Mouse (Mus musculus) stomach, adult 2 months (tissue): ENCODE results near the gene Wdr38. TPM values are rescaled to one million over a fixed set of nuclear protein-coding genes. Genes with fewer than 3 reads are reported as not detected.

Experiments
- polyA plus RNA-seq: library from polyadenylated mRNA; depleted of rRNA; stranded (reverse); fragments of >200 nt; gene quantifications from 2 replicates; pipeline ENCODE4 v1.2.3, GENCODE M21; 2012; rRNA removed

Wdr38 gene
- 0.12 and 0.24 TPM in 2 replicates for polyA plus RNA-seq

DNA sequence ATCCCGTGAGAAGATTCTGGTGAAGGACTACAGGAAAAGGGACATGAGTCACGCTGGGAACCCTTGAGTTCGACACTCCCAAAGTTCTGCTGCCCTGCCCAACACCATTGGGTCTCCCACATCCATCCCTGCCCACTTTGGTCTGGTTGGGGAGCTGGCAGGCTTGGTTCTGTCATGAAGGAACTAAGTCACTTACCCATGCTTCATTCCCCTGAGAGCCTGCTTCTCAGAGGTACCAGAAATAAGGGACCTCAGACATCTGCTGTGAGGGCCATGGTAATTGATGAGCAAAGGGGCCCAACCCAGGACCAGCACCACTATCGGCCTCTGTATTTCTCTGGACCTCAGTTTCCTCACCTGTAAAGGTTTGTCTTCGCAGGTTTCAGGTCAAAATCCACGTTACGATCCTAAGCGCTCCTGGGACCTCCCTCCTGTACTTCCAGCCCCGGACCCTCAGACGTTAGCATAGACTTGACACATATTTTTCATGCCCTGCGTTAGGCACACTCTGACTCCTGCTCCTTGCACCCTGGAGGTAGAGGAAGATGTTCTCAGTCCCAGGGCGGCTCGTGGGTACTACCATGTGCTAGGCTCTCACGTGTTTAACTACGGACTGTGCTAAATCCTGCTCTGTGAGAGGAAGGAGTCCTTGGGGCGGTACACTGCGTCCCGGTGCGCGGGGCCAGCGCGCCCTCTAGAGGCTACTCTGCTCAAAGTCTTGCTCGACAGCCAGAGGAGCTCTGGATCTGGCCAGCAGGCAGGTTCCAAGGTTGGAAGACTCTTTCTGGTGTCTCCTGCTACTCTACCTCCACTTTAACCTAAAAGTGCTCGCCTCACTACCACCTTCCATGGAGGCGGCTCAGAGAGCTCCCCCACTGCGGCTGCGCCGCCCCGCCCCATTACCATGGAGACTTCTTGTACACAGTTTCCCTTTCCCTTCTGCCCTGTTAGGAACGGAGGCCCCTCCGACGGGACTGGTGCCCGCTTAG, at the start of gene Wdr38:
Wdr38 (plus strand) TSS at position 91 of the 989 bp plus-strand sequence.

DNA sequence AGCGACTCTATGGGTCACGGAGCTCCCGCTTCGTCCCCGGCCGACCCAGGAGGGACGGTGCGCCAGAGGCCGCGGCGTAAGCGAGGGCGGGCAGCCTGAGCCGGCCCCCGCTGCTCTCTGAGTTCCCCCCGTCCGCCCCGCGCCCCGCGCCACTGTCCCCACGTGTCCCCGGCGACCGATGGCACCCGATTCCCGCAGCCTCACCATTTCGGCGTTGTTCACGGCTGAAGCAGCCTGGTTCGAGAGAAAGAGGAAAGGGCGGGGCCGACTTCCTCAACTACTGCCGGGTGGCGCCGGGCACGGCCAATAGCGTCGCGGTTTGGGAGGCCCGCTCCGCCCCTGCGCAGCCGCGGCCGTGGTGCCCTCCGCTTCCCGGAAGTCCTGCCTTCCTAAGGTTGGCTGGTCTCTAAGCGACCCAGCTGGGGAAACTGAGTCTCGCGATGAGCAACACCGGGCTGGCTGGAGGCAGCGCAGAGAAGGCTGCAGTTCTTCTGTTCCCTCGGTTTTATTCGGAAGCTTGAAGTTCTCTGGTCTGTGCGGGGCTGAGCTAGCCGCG, 7.7 kb downstream of the Wdr38 start, which contains the start of gene Arpc5l:
Arpc5l (plus strand) TSS at position 469 of the 556 bp plus-strand sequence.

DNA sequence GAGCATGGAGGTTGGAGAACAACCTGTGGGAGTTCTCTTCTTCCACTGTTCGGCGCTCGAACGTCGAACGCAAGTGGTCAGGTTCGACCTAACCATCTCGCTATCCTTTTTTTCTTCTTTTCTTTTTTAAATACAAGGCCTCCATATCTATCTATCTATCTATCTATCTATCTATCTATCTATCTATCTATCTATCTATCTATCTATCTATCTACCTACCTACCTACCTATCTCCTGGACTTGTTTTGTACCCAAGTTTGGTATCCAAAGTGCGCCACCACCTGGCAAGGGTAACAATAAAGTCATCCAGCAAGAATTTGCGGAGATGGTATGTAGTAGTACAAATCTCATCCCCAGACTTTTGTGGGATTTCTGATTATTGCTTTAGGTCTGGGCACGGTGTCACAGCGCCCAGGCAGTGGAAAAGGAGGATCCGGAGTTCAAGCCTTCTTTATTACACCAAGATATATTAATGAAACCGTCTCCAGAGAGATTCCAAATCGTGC, 8.4 kb downstream of the Wdr38 start, which contains the start of gene Rpl35:
Rpl35 (minus strand) TSS at position 51 of the 506 bp plus-strand sequence.

Other genes starting within 250 kb of the Wdr38 start
- 1.0 and 1.2 TPM in 2 replicates for gene Nr6a1, start 69.8 kb upstream of the Wdr38 start, polyA plus RNA-seq
- 0.98 and 1.6 TPM in 2 replicates for gene Olfml2a, start 65.5 kb upstream of the Wdr38 start, polyA plus RNA-seq
- 19.2 and 38.1 TPM in 2 replicates for gene Arpc5l, start 7.9 kb downstream of the Wdr38 start, polyA plus RNA-seq
- 50.4 and 53.8 TPM in 2 replicates for gene Rpl35, start 8.1 kb downstream of the Wdr38 start, polyA plus RNA-seq
- 3.1 and 4.7 TPM in 2 replicates for gene Golga1, start 68.1 kb downstream of the Wdr38 start, polyA plus RNA-seq
- gene Scai, start 193.3 kb downstream of the Wdr38 start, polyA plus RNA-seq, result 0.02 and 0.28 TPM in 2 replicates
- gene Ppp6c, start 229.0 kb downstream of the Wdr38 start, polyA plus RNA-seq, result 1.6 and 2.8 TPM in 2 replicates